Mouse (Mus musculus): ENCODE data around the gene Pan2.

The Pan2 gene

GRCm38 (mm10) chr10:128336195-128336594 lies 33.1 kb downstream of the Pan2 start:
- no peak for DNase-seq (ENCODE audit: low spot score)

GRCm38 (mm10) chr10:128336597-128336996 lies 33.5 kb downstream of the Pan2 start:
- DNase-seq (ENCODE audit: low spot score): no peak

GRCm38 (mm10) chr10:128337306-128338181 lies 34.4 kb downstream of the Pan2 start, which contains the start of gene Cs:
Gene Cs, plus strand, starts transcription at chr10:128337734.
- DNase-seq (ENCODE audit: low spot score): peak; percentile 97

- DNase-seq (ENCODE audit: low spot score): no peak
Measured at GRCm38 (mm10) chr10:128338415-128338814, 35.3 kb downstream of the Pan2 start.

DNA sequence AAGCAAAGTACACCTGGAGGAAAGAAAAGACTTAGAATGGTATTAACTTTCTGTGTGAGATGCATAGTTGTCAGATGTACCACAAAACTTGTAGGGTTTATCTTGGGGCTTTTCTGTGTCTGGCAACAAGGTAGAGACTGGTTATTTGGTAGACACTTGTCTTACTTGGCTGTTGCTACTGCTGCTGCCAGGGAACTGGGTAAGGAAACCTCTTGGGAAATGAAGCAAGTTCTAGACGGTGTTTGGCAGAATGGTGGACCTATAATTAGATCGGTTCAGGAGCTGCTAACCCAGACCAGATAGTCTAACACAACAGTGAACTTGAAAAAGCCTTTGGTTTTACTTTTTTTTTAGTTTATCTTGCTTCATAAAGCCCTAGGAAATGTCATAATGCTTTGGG lies 35.8 kb downstream of the Pan2 start:
- no peak for DNase-seq (ENCODE audit: low spot score)

GRCm38 (mm10) chr10:128340257-128340656 lies 37.1 kb downstream of the Pan2 start:
- DNase-seq (ENCODE audit: low spot score): no peak

DNA sequence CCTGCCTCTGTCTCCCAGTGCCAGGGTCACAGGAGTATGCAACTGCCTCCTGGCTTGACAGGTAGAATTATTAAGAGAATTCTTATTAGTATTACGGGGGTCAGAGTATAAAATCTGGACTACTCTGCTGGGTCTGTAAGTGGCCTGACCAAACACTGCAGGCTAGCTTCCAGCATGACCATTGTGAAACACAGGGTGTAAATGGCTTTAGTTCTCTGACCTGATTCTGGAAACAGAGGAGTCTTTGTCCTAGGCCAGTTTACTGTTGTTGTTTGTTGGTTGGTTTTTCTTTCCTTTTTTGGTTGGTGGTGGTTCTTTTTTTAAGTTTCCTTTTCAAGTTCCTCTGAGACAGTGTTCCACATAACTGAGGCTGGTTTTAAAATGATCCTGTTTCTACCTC lies 40.3 kb downstream of the Pan2 start:
- DNase-seq (ENCODE audit: low spot score): no peak

DNA sequence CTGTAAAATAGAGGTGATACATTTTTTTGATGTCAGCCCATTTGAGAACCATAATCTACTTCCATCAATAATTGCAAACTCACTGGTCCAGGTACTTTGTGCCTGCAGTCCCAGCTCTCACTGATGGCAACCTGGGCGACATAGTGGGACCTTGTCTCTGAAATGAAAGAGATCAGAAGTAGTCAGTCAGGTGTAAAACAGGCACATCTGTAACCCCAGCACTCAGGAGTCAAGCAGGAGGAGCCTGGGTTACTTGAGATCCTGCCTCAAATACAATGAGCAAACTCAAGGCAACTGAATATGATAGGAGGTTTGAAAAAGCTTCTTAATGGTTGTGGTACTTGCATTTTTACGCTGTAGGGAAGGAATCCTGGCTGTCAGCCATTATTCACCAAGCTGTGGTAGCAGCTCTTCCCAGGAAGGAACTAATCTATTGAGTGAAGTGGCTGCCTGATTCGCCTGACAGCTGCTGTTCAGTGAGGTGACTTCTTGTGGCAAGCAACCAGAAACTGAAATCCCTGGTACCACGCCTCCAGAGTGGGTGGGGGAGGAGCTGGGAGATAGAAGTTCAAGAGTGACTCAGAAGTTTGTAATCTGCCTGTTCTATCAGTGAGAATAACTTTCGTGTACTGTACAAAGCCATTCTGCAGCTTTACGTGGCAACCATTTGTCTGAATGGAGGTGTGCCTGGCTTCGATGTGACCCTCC lies 41.6 kb downstream of the Pan2 start:
- no peak for DNase-seq (ENCODE audit: low spot score)

- no peak for DNase-seq (ENCODE audit: low spot score)
Measured at GRCm38 (mm10) chr10:128347541-128347940, 44.4 kb downstream of the Pan2 start.

GRCm38 (mm10) chr10:128358796-128359195 lies 55.7 kb downstream of the Pan2 start:
- DNase-seq (ENCODE audit: low spot score): no peak

GRCm38 (mm10) chr10:128359226-128359625 lies 56.1 kb downstream of the Pan2 start:
- DNase-seq (ENCODE audit: low spot score): no peak

DNA sequence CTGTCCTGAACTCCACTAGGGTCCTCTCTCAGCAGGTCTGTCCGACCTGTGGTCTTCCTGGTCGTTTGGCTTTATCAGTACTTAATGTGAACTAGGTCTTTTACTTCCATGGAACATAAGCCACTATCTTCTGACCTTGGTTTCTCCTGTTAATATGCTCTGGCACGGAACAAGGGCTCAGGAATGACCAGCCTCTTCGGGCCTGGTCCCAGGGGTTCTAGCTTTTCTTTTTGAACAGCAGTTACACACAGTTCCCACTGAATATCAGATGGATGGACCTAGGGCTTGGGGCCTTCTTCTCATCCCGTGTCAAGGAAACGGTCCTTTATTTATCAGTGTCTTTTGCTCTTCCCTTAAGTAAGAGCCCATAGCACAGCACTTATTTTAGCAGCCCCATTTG lies 58.7 kb downstream of the Pan2 start:
- no peak for DNase-seq (ENCODE audit: low spot score)

- no peak for DNase-seq (ENCODE audit: low spot score)
Measured at GRCm38 (mm10) chr10:128362568-128362967, 59.4 kb downstream of the Pan2 start.

DNA sequence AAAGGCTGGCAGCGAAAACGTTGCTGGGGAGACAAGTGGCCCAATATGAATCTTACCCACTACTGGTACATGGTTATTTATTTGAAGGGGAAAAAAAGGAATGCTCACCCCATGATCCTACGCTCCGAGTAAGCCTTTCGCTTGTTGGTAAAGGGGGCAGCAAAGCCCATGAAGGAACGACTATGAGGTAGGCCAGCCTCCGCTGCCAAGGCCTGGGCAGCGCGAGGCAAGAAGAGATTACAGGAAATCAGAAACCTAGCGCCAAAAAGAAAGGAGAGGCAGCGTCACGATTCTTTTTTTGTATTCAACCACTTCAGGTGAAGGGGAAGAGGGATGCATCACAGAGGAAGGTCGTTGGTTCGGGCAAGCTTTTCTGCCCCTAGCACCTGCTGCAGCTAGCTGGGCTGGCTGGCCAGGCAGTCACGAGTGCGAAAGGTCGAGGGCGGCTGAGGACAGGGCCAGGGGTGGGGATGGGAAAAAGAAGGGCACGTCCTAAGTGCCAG lies 64.8 kb downstream of the Pan2 start:
- no peak for DNase-seq (ENCODE audit: low spot score)

DNA sequence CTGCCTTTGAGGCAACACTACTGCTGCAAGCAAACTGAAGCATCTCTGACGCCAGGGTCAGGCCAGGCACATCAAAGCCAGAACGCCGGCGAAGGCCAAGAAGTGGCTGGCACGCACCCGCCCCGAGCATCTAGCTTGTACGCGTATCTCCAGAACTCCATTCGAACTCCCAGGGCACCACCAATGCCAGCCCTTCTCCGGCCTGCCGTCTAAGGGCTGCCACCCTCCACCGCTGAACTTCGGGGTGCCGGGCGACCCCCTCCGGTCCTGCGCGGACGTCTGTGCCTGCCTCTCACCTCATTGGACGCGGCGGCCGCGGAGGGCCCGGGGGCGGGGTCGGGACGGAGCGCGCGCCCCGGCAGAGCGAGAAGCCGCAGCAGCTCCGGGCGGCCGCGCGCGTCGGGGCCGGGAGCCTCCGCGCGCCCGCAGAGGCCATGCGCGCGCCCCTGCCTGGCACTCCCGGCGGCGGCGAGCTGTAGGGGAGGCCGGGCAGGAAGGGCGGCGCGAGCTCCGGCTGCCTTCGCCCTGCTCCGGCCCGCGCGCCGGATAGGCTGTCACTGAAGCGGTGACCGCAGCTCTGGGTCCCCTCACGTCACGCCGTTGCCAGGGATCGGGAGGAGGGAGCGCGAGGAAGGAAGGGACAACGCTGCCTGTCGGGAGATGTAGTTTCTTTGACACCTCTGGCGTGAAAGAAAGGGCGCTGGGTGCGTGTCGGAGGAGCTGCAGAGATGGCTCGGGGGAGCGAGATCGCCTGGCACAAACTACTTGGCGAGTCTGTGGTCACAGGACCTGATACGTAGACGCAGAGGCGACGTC lies 65.5 kb downstream of the Pan2 start, which contains the start of gene Coq10a:
TSS of gene Coq10a (minus strand) at position 596 of the 816 bp plus-strand sequence.
- DNase-seq (ENCODE audit: low spot score): peak; percentile 89

GRCm38 (mm10) chr10:128369218-128369543 lies 66.0 kb downstream of the Pan2 start:
- DNase-seq (ENCODE audit: low spot score): no peak

GRCm38 (mm10) chr10:128369599-128369998 lies 66.5 kb downstream of the Pan2 start:
- no peak for DNase-seq (ENCODE audit: low spot score)

DNA sequence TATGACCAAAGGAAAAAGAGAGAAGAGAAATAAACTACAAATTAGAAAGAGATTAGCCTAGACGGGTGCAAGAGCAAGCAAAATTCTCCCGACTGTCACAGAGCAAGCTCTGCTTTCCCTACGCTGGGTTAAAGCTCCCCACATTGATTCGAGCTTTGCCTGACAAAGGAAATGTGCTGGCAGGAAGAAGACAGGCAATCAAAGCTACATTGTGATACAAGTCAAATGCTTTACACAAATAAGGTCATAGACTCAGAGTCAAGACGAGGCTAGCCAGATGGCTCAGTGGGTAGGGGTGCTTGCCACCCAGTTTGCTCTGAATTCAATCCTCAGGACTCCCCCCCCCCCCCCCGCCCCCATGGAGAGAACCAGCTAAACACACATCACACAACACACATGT lies 66.9 kb downstream of the Pan2 start:
- no peak for DNase-seq (ENCODE audit: low spot score)

DNA sequence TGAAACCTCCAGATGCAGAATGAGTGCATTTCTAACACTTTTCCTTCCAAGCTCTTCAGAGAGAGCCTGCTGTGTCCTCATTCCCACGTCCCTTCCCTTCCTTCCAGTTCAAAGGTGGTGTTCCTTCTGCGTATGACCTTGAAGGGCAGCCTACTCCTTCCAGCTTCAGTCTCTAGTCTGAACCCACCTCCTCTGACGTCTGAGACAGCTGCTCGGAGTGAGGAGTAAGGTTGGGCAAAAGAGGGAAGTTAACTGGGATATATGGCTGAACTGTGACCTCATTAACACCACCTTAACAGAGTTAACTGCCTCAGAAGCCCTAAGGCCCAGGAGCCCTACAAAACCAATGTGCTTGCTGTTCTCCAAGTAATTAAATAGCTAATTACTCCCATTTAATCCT lies 67.5 kb downstream of the Pan2 start:
- DNase-seq (ENCODE audit: low spot score): no peak
